Mouse (Mus musculus) CH12.LX (cell line): Measurements from ENCODE around the gene Tspan14. TPM values are rescaled to one million over a fixed set of nuclear protein-coding genes. Genes with fewer than 3 reads are reported as not detected.
A peak's percentile ranks its signal among the peaks of the same experiment; 100 is the strongest.

Experiments used
- DNase-seq: peaks from one replicate; pipeline ENCODE4 v3.0.0-alpha.2; 2013; ENCODE audit errors: extremely low read depth
- H3K27ac ChIP-seq: 2 replicates; pipeline ENCODE4 v1.5.1; 2012; ENCODE audit warnings: low read depth, mild to moderate bottlenecking, control low read depth, moderate library complexity; ENCODE audit not compliant: insufficient read depth
- H3K27me3 ChIP-seq: replicated peaks from 2 replicates; pipeline ENCODE3; 2012; ENCODE audit warnings: inconsistent platforms
- H3K36me3 ChIP-seq, 2 experiments: replicated peaks in 1 of 2; 2 replicates each; pipeline versions ENCODE3 to v1.6.1; 2012; ENCODE audit warnings: inconsistent platforms in 1 of 2, low read length in 1 of 2, mild to moderate bottlenecking in 1 of 2, mixed read lengths in 1 of 2, moderate library complexity in 1 of 2; ENCODE audit not compliant: control insufficient read depth in 1 of 2, insufficient read depth in 1 of 2
- H3K4me1 ChIP-seq, 2 experiments: 2 replicates each; pipeline ENCODE4 v1.6.1; 2012; ENCODE audit warnings: inconsistent platforms in 1 of 2, moderate library complexity in 1 of 2; ENCODE audit not compliant: insufficient read depth in 2 of 2, control insufficient read depth in 1 of 2
- H3K4me2 ChIP-seq: 2 replicates; pipeline ENCODE4 v1.6.1; 2012; ENCODE audit warnings: low read depth, mild to moderate bottlenecking, control low read depth; ENCODE audit not compliant: poor library complexity, insufficient read depth, severe bottlenecking
- H3K4me3 ChIP-seq, 3 experiments: fragments of 150-350 bp in 1 of 3; sonication (generic) in 1 of 3; replicated peaks in 1 of 3; 2 replicates each; pipeline versions ENCODE3 to v1.5.1; 2011 to 2012; ENCODE audit warnings: low read depth in 2 of 3, low read length in 2 of 3, mild to moderate bottlenecking in 2 of 3, moderate library complexity in 2 of 3, control low read depth in 1 of 3, improper control_type of control experiment in 1 of 3, inconsistent platforms in 1 of 3, mixed read lengths in 1 of 3; ENCODE audit not compliant: poor library complexity in 1 of 3
- H3K79me2 ChIP-seq: replicated peaks from 2 replicates; pipeline ENCODE4 v1.6.1; 2012; ENCODE audit warnings: mild to moderate bottlenecking, moderate library complexity; ENCODE audit not compliant: control insufficient read depth, poor library complexity, insufficient read depth, severe bottlenecking; ENCODE audit errors: extremely low read depth
- H3K9ac ChIP-seq: 2 replicates; pipeline ENCODE4 v1.6.1; 2012; ENCODE audit warnings: low read depth, mild to moderate bottlenecking, control low read depth, moderate library complexity; ENCODE audit not compliant: insufficient read depth
- H3K9me3 ChIP-seq: replicated peaks from 2 replicates; pipeline ENCODE3; 2012; ENCODE audit warnings: low read length, inconsistent platforms, mixed read lengths
- BHLHE40 ChIP-seq: IDR thresholded peaks from 2 replicates; pipeline ENCODE4 v1.6.1; 2011; ENCODE audit warnings: mild to moderate bottlenecking, low read depth, low read length, improper control_type of control experiment
- CHD2 ChIP-seq: IDR thresholded peaks from 2 replicates; pipeline ENCODE4 v1.6.1; 2011; ENCODE audit warnings: low read length, improper control_type of control experiment
- EP300 ChIP-seq: IDR thresholded peaks from 2 replicates; pipeline ENCODE4 v1.6.1; 2011; ENCODE audit warnings: low read length, improper control_type of control experiment
- ETS1 ChIP-seq: conservative IDR thresholded peaks from 2 replicates; pipeline ENCODE4 v1.6.1; 2012; ENCODE audit warnings: low read depth, mild to moderate bottlenecking, inconsistent platforms, low read length, improper control_type of control experiment, moderate library complexity
- GABPA ChIP-seq: IDR thresholded peaks from 2 replicates; pipeline ENCODE4 v1.6.1; 2012; ENCODE audit warnings: low read depth, low read length, improper control_type of control experiment, inconsistent platforms; ENCODE audit not compliant: insufficient replicate concordance
- JUN ChIP-seq: IDR thresholded peaks from 2 replicates; pipeline ENCODE4 v1.6.1; 2011; ENCODE audit warnings: low read depth, mild to moderate bottlenecking, low read length, improper control_type of control experiment, moderate library complexity; ENCODE audit not compliant: insufficient read depth
- PAX5 ChIP-seq: IDR thresholded peaks from 2 replicates; pipeline ENCODE4 v1.6.1; 2012; ENCODE audit warnings: low read length, inconsistent platforms, mixed read lengths
- UBTF ChIP-seq: IDR thresholded peaks from 2 replicates; pipeline ENCODE4 v1.6.1; 2012; ENCODE audit warnings: low read depth, mild to moderate bottlenecking, inconsistent platforms, low read length, improper control_type of control experiment, moderate library complexity
- USF1 ChIP-seq: IDR thresholded peaks from 2 replicates; pipeline ENCODE4 v1.6.1; 2014; ENCODE audit warnings: low read depth, mild to moderate bottlenecking, inconsistent platforms, low read length, improper control_type of control experiment
- ZC3H11A ChIP-seq: IDR thresholded peaks from 2 replicates; pipeline ENCODE4 v1.6.1; 2012; ENCODE audit warnings: low read depth, mild to moderate bottlenecking, inconsistent platforms, low read length, improper control_type of control experiment
- dilution Hi-C: fragments of 300-500 bp; cut with MboI; formaldehyde crosslinking; loops from 2 replicates; pipeline ENCODE4 v1.14.3; 2020; ENCODE audit warnings: low sequenced_read_pairs; ENCODE audit not compliant: extremely low pct_unique_long_range_greater_than_20kb, extremely low pct_ligation_motif_present
- in situ Hi-C: fragments of 300-500 bp; cut with MboI; formaldehyde crosslinking; loops from 3 replicates; pipeline ENCODE4 v1.14.3; 2019; ENCODE audit warnings: low sequenced_read_pairs, low pct_ligation_motif_present, low pct_unique_long_range_greater_than_20kb, mixed read lengths
- polyA plus RNA-seq: library from polyadenylated mRNA; unstranded; fragments of >175 nt; gene quantifications from 2 replicates; pipeline ENCODE4 v1.2.1, GENCODE M21; 2012; ENCODE audit warnings: low read depth; ENCODE audit not compliant: insufficient read length
- total RNA-seq, 2 experiments: library from RNA; depleted of rRNA; stranded (reverse); fragments of 300-350 nt in 1 of 2; fragments of >200 nt in 1 of 2; gene quantifications; 2 replicates each; pipeline ENCODE4 v1.2.3; 2012 to 2014

Tspan14 gene
- total and polyA plus RNA-seq, 3 experiments: 11.6 to 19.1 (median 14.9) TPM

- DNase-seq: no peak
- peaks cover 27 to 68% of the 10 kb centered on the region in 2 experiments for H3K4me1 ChIP-seq
- H3K4me3 ChIP-seq: no peak overlapping the region
Measured at GRCm38 (mm10) chr14:40964214-40964610, 2.4 kb downstream of the Tspan14 start.

GRCm38 (mm10) chr14:40963501-40964213 is 3.0 kb downstream of the Tspan14 start:
- H3K4me2 ChIP-seq: no peak overlapping the region
- H3K9ac ChIP-seq: no peak overlapping the region
- H3K4me3 ChIP-seq: no peak overlapping the region
- no peak overlapping the region for H3K27ac ChIP-seq
- dilution Hi-C loops (no loop called here), in situ Hi-C loops (no loop called here)
- no peak for DNase-seq
- no peaks in the 10 kb centered on the region for H3K9me3 ChIP-seq
- H3K4me1 ChIP-seq: peaks cover 30 to 68% of the 10 kb centered on the region in 2 experiments
- H3K27me3 ChIP-seq: no peaks in the 10 kb centered on the region
- TF ChIP-seq USF1 (peak; percentile 22; the same call in 1 of the 2 replicates), EP300 (no peak)
- TF ChIP-seq, all 38 proteins: peak for 1
- H3K36me3 ChIP-seq: peaks cover 0 to 3% of the 10 kb centered on the region in 2 experiments
- peaks cover 41% of the 10 kb centered on the region for H3K79me2 ChIP-seq

More at GRCm38 (mm10) chr14:40964214-40964610, 2.4 kb downstream of the Tspan14 start:
- no peaks in the 10 kb centered on the region for H3K9me3 ChIP-seq
- H3K27me3 ChIP-seq: no peaks in the 10 kb centered on the region
- no peak overlapping the region for H3K27ac ChIP-seq
- TF ChIP-seq ZC3H11A: no peak
- TF ChIP-seq BHLHE40: no peak
- no peak for TF ChIP-seq UBTF
- H3K9ac ChIP-seq: no peak overlapping the region
- peaks cover 39% of the 10 kb centered on the region for H3K79me2 ChIP-seq
- dilution Hi-C loops: no loop called here
- in situ Hi-C loops: no loop called here
- no peak overlapping the region for H3K4me2 ChIP-seq
- H3K36me3 ChIP-seq: peaks cover 0 to 3% of the 10 kb centered on the region in 2 experiments

- TF ChIP-seq CHD2 (no peak), UBTF (no peak), GABPA (no peak), JUN (no peak), PAX5 (no peak), ETS1 (no peak)
- peaks cover 45% of the 10 kb centered on the region for H3K79me2 ChIP-seq
- in situ Hi-C loops: no loop called here
- no peak for DNase-seq
- no peaks in the 10 kb centered on the region for H3K27me3 ChIP-seq
- no peak overlapping the region for H3K27ac ChIP-seq
- no peak overlapping the region; the same call in 1 of the 2 replicates for H3K4me2 ChIP-seq
- H3K36me3 ChIP-seq: peaks cover 0 to 3% of the 10 kb centered on the region in 2 experiments
- H3K4me3 ChIP-seq: no peak overlapping the region
- no peak overlapping the region for H3K9ac ChIP-seq
- no peaks in the 10 kb centered on the region for H3K9me3 ChIP-seq
- dilution Hi-C loops: no loop called here
- peaks cover 33 to 69% of the 10 kb centered on the region in 2 experiments for H3K4me1 ChIP-seq
Measured at GRCm38 (mm10) chr14:40962365-40963290, 4.0 kb downstream of the Tspan14 start.
